Mouse (Mus musculus): Measurements from ENCODE around the gene Plac1. TPM values are rescaled to one million over a fixed set of nuclear protein-coding genes. Genes with fewer than 3 reads are reported as not detected.

Gene Plac1
- total and polyA plus RNA-seq, 3 experiments, result not detected

GRCm38 (mm10) chrX:53212485-53212884, 27.4 kb downstream of the Plac1 start:
- H3K9ac ChIP-seq (ENCODE audit: control insufficient read depth, low read depth, low read length, poor library complexity, severe bottlenecking), result no peak overlapping the region
- H3K27me3 ChIP-seq (ENCODE audit: control insufficient read depth in 1 of 2, insufficient read depth in 2 of 2, low read length in 2 of 2), result peaks cover 0 to 1% of the 10 kb centered on the region in 2 experiments; a peak in 1 of 4 replicates
- no peak for TF ChIP-seq POLR2AphosphoS5 (IDR thresholded peaks at IDR 0.05; ENCODE audit: borderline replicate concordance, low read depth, low read length)
- TF ChIP-seq KAT2A (conservative IDR thresholded peaks at IDR 0.05; ENCODE audit: low read depth, low read length), result no peak
- TF ChIP-seq ELF1 (IDR thresholded peaks at IDR 0.05; ENCODE audit: low read depth, low read length), result no peak
- no peak for TF ChIP-seq MEF2A (IDR thresholded peaks at IDR 0.05; ENCODE audit: extremely low read depth, insufficient replicate concordance, low read depth, low read length, poor library complexity, severe bottlenecking)
- TF ChIP-seq RAD21 (IDR thresholded peaks at IDR 0.05; ENCODE audit: low read depth, low read length), result no peak
- TF ChIP-seq ZMIZ1 (IDR thresholded peaks at IDR 0.05; ENCODE audit: low read depth, low read length), result no peak
- TF ChIP-seq MYB (IDR thresholded peaks at IDR 0.05; ENCODE audit: low read depth, low read length), result no peak
- no peak for TF ChIP-seq MAX (IDR thresholded peaks at IDR 0.05; ENCODE audit: low read length)
- TF ChIP-seq NRF1 (IDR thresholded peaks at IDR 0.05; ENCODE audit: insufficient read depth, low read depth, low read length, poor library complexity, severe bottlenecking), result no peak
- TF ChIP-seq SMC3 (IDR thresholded peaks at IDR 0.05; ENCODE audit: low read depth, low read length), result no peak
- no peak for TF ChIP-seq JUND (IDR thresholded peaks at IDR 0.05; ENCODE audit: low read depth, low read length)
- no peak for TF ChIP-seq RCOR1 (IDR thresholded peaks at IDR 0.05; ENCODE audit: low read depth, low read length)
- TF ChIP-seq MAZ (IDR thresholded peaks at IDR 0.05; ENCODE audit: low read depth, low read length), result no peak
- no peak for TF ChIP-seq CTCF (IDR thresholded peaks at IDR 0.05 in 2 of 3, conservative IDR thresholded peaks at IDR 0.05 in 1 of 3; ENCODE audit: control insufficient read depth in 1 of 3, insufficient read depth in 1 of 3, low read depth in 2 of 3, low read length in 3 of 3, poor library complexity in 1 of 3, severe bottlenecking in 1 of 3)
- no peak for TF ChIP-seq CHD1 (IDR thresholded peaks at IDR 0.05; ENCODE audit: low read depth, low read length)
- TF ChIP-seq BHLHE40 (IDR thresholded peaks at IDR 0.05; ENCODE audit: borderline replicate concordance, low read depth, low read length), result no peak
- no peak for TF ChIP-seq USF1 (IDR thresholded peaks at IDR 0.05; ENCODE audit: low read depth, low read length)
- H3K79me2 ChIP-seq (ENCODE audit: control insufficient read depth, insufficient read depth, low read length, poor library complexity), result no peaks in the 10 kb centered on the region
- H3K27ac ChIP-seq (ENCODE audit: control insufficient read depth, low read depth, low read length), result no peak overlapping the region
- no peaks in the 10 kb centered on the region for H3K36me3 ChIP-seq (ENCODE audit: control insufficient read depth in 1 of 2, insufficient read depth in 2 of 2, low read length in 2 of 2)
- DNase-seq (ENCODE audit: low read depth, low spot score), result no peak
- H3K4me1 ChIP-seq (ENCODE audit: control insufficient read depth in 1 of 2, insufficient read depth in 2 of 2, low read length in 2 of 2), result no peaks in the 10 kb centered on the region
- no peaks in the 10 kb centered on the region for H3K9me3 ChIP-seq (replicated peaks; ENCODE audit: insufficient read depth, low read length)
- no peak overlapping the region for H3K4me3 ChIP-seq (ENCODE audit: control insufficient read depth in 1 of 2, insufficient read depth in 1 of 2, low read depth in 2 of 2, low read length in 2 of 2)

GRCm38 (mm10) chrX:53211756-53212483, 28.0 kb downstream of the Plac1 start:
- H3K27me3 ChIP-seq (ENCODE audit: control insufficient read depth in 1 of 2, insufficient read depth in 2 of 2, low read length in 2 of 2), result peaks cover 0 to 1% of the 10 kb centered on the region in 2 experiments; a peak in 2 of 4 replicates
- no peak overlapping the region for H3K4me3 ChIP-seq (ENCODE audit: control insufficient read depth in 1 of 2, insufficient read depth in 1 of 2, low read depth in 2 of 2, low read length in 2 of 2)

More at GRCm38 (mm10) chrX:53211756-53212483, 28.0 kb downstream of the Plac1 start:
- Histone ChIP-seq H3K4me1 (ENCODE audit: control insufficient read depth in 1 of 2, insufficient read depth in 2 of 2, low read length in 2 of 2) (no peaks in the 10 kb centered on the region), H3K79me2 (ENCODE audit: control insufficient read depth, insufficient read depth, low read length, poor library complexity) (no peaks in the 10 kb centered on the region), H3K36me3 (ENCODE audit: control insufficient read depth in 1 of 2, insufficient read depth in 2 of 2, low read length in 2 of 2) (no peaks in the 10 kb centered on the region), H3K9ac (ENCODE audit: control insufficient read depth, low read depth, low read length, poor library complexity, severe bottlenecking) (no peak overlapping the region), H3K9me3 (replicated peaks; ENCODE audit: insufficient read depth, low read length) (no peaks in the 10 kb centered on the region), H3K27ac (ENCODE audit: control insufficient read depth, low read depth, low read length) (no peak overlapping the region)
- TF ChIP-seq ETS1 (IDR thresholded peaks at IDR 0.05; ENCODE audit: low read depth, low read length) (no peak), NRF1 (IDR thresholded peaks at IDR 0.05; ENCODE audit: insufficient read depth, low read depth, low read length, poor library complexity, severe bottlenecking) (no peak), GABPA (IDR thresholded peaks at IDR 0.05; ENCODE audit: low read depth, low read length) (no peak), MXI1 (IDR thresholded peaks at IDR 0.05; ENCODE audit: low read depth, low read length) (no peak), SIN3A (IDR thresholded peaks at IDR 0.05; ENCODE audit: low read length) (no peak), CHD1 (IDR thresholded peaks at IDR 0.05; ENCODE audit: low read depth, low read length) (no peak), GATA1 (IDR thresholded peaks at IDR 0.05; ENCODE audit: low read depth, low read length) (no peak), RAD21 (IDR thresholded peaks at IDR 0.05; ENCODE audit: low read depth, low read length) (no peak), USF2 (IDR thresholded peaks at IDR 0.05; ENCODE audit: borderline replicate concordance in 1 of 2, insufficient read depth in 1 of 2, low read depth in 1 of 2, low read length in 2 of 2) (no peak), CHD2 (IDR thresholded peaks at IDR 0.05; ENCODE audit: low read length) (no peak), EP300 (IDR thresholded peaks at IDR 0.05; ENCODE audit: low read depth in 1 of 2, low read length in 2 of 2) (no peak), POLR2AphosphoS2 (IDR thresholded peaks at IDR 0.05; ENCODE audit: low read length) (no peak), ZKSCAN1 (IDR thresholded peaks at IDR 0.05; ENCODE audit: low read depth, low read length) (no peak), USF1 (IDR thresholded peaks at IDR 0.05; ENCODE audit: low read depth, low read length) (no peak), MYB (IDR thresholded peaks at IDR 0.05; ENCODE audit: low read depth, low read length) (no peak)
- no peak for DNase-seq (ENCODE audit: low read depth, low spot score)
